Mouse (Mus musculus) embryonic facial prominence, embryonic 15.5 days (tissue): ENCODE measurements around the gene Plekhg1. TPM values are rescaled to one million over a fixed set of nuclear protein-coding genes. Genes with fewer than 3 reads are reported as not detected.
A peak's percentile ranks its signal among the peaks of the same experiment; 100 is the strongest.

Experiments
- ATAC-seq: fragments of 200-750 bp; cut with Nextera tagmentation; 2 replicates; pipeline ENCODE4 v1.8.0; 2017; ENCODE audit warnings: low read depth, moderate TSS enrichment; ENCODE audit not compliant: insufficient number of reproducible peaks, low FRiP score, low TSS enrichment
- H3K27ac ChIP-seq: fragments of 300-500 bp; sonication (generic); replicated peaks from 2 replicates; pipeline ENCODE4 v1.5.1; 2015; ENCODE audit warnings: mild to moderate bottlenecking, inconsistent platforms
- H3K27me3 ChIP-seq: fragments of 300-500 bp; sonication (generic); 2 replicates; pipeline ENCODE4 v1.6.1; 2015; ENCODE audit warnings: inconsistent platforms
- H3K36me3 ChIP-seq: fragments of 300-500 bp; sonication (generic); 2 replicates; pipeline ENCODE4 v1.6.1; 2015; ENCODE audit warnings: mild to moderate bottlenecking, inconsistent platforms
- H3K4me1 ChIP-seq: fragments of 300-500 bp; sonication (generic); 2 replicates; pipeline ENCODE4 v1.6.1; 2015; ENCODE audit warnings: inconsistent platforms
- H3K4me2 ChIP-seq: fragments of 300-500 bp; sonication (generic); replicated peaks from 2 replicates; pipeline ENCODE4 v1.6.1; 2015; ENCODE audit warnings: mild to moderate bottlenecking, inconsistent platforms
- H3K4me3 ChIP-seq: fragments of 300-500 bp; sonication (generic); replicated peaks from 2 replicates; pipeline ENCODE4 v1.5.1; 2015; ENCODE audit warnings: mild to moderate bottlenecking, inconsistent platforms
- H3K9ac ChIP-seq: fragments of 300-500 bp; sonication (generic); 2 replicates; pipeline ENCODE4 v1.6.1; 2015; ENCODE audit warnings: inconsistent platforms
- H3K9me3 ChIP-seq: fragments of 300-500 bp; sonication (generic); replicated peaks from 2 replicates; pipeline ENCODE4 v1.6.1; 2016; ENCODE audit warnings: inconsistent platforms
- WGBS: fragments of 180-500 bp; shearing (Covaris S2); methylation state at CpG from one replicate; pipeline ENCODE4 v1.1.7; 2015; 5-methylcytosine and 5-hydroxymethylcytosine counted together
- polyA plus RNA-seq: library from polyadenylated mRNA; unstranded; fragments of >200 nt; fragmentation: Nextera tagmentation; extraction: Ambion mirVana; gene quantifications from 2 replicates; pipeline ENCODE4 v1.2.1, GENCODE M21; 2015

Plekhg1 gene
- polyA plus RNA-seq, 1 experiment from 2014 or later: 15.3 TPM

- no peak overlapping the region for H3K9ac ChIP-seq
- ATAC-seq: no peak
- peaks cover 18% of the 10 kb centered on the region for H3K36me3 ChIP-seq
- no peaks in the 10 kb centered on the region for H3K9me3 ChIP-seq
- H3K27me3 ChIP-seq: no peaks in the 10 kb centered on the region
- 85% methylated on average over 11 of the region's 11 CpGs for WGBS
- H3K27ac ChIP-seq: 0 out of 2 replicates have a peak overlapping the region, but pooled peaks have one; percentile 55
- no peak overlapping the region for H3K4me3 ChIP-seq
- no peak overlapping the region for H3K4me2 ChIP-seq
- H3K4me1 ChIP-seq: 0 out of 2 replicates have a peak, but pooled peaks cover 4% of the 10 kb centered on the region
Measured at GRCm38 (mm10) chr10:3939895-3940595, 199.9 kb downstream of the Plekhg1 start.

GRCm38 (mm10) chr10:3940596-3940975, 200.4 kb downstream of the Plekhg1 start:
- WGBS: 87% methylated on average over 6 of the region's 6 CpGs
- Histone ChIP-seq H3K9ac (no peak overlapping the region), H3K9me3 (no peaks in the 10 kb centered on the region), H3K27ac (0 out of 2 replicates have a peak overlapping the region, but pooled peaks have one; percentile 55), H3K4me3 (no peak overlapping the region), H3K4me2 (no peak overlapping the region), H3K27me3 (no peaks in the 10 kb centered on the region), H3K36me3 (peaks cover 18% of the 10 kb centered on the region), H3K4me1 (0 out of 2 replicates have a peak, but pooled peaks cover 4% of the 10 kb centered on the region)
- no peak for ATAC-seq

GRCm38 (mm10) chr10:3941054-3941757, 201.0 kb downstream of the Plekhg1 start:
- Histone ChIP-seq H3K27ac (peak overlapping the region; percentile 55), H3K9me3 (no peaks in the 10 kb centered on the region), H3K4me3 (no peak overlapping the region), H3K9ac (no peak overlapping the region), H3K36me3 (peaks cover 18% of the 10 kb centered on the region), H3K4me2 (no peak overlapping the region), H3K4me1 (0 out of 2 replicates have a peak, but pooled peaks cover 4% of the 10 kb centered on the region), H3K27me3 (no peaks in the 10 kb centered on the region)
- WGBS: 31% methylated on average over 11 of the region's 11 CpGs
- ATAC-seq: peak; percentile 69

GRCm38 (mm10) chr10:3942289-3942688, 202.1 kb downstream of the Plekhg1 start:
- Histone ChIP-seq H3K9ac (no peak overlapping the region), H3K27me3 (no peaks in the 10 kb centered on the region), H3K4me1 (0 out of 2 replicates have a peak, but pooled peaks cover 4% of the 10 kb centered on the region), H3K4me2 (no peak overlapping the region), H3K36me3 (peaks cover 18% of the 10 kb centered on the region), H3K9me3 (no peaks in the 10 kb centered on the region), H3K4me3 (no peak overlapping the region), H3K27ac (peak overlapping the region; percentile 55; the same call in 1 of the 2 replicates)
- WGBS: 39% methylated on average over 6 of the region's 6 CpGs
- ATAC-seq: peak; percentile 53; the same call in 1 of the 2 replicates

GRCm38 (mm10) chr10:3943492-3944395, 203.6 kb downstream of the Plekhg1 start:
- no peak overlapping the region for H3K4me2 ChIP-seq
- H3K9me3 ChIP-seq: no peaks in the 10 kb centered on the region
- WGBS: 28% methylated on average over 10 of the region's 10 CpGs
- H3K4me1 ChIP-seq: 0 out of 2 replicates have a peak, but pooled peaks cover 4% of the 10 kb centered on the region
- H3K36me3 ChIP-seq: peaks cover 19% of the 10 kb centered on the region
- no peaks in the 10 kb centered on the region for H3K27me3 ChIP-seq
- no peak for ATAC-seq
- H3K9ac ChIP-seq: no peak overlapping the region
- H3K4me3 ChIP-seq: no peak overlapping the region
- no peak overlapping the region for H3K27ac ChIP-seq

GRCm38 (mm10) chr10:3946871-3947270, 206.7 kb downstream of the Plekhg1 start:
- 91% methylated on average over 17 of the region's 17 CpGs for WGBS
- no peak overlapping the region for H3K9ac ChIP-seq
- no peaks in the 10 kb centered on the region for H3K9me3 ChIP-seq
- H3K4me3 ChIP-seq: no peak overlapping the region
- 0 out of 2 replicates have a peak, but pooled peaks cover 3% of the 10 kb centered on the region for H3K4me1 ChIP-seq
- no peaks in the 10 kb centered on the region for H3K27me3 ChIP-seq
- no peak for ATAC-seq
- H3K36me3 ChIP-seq: peaks cover 20% of the 10 kb centered on the region
- H3K27ac ChIP-seq: no peak overlapping the region
- H3K4me2 ChIP-seq: no peak overlapping the region

- H3K9me3 ChIP-seq: no peaks in the 10 kb centered on the region
- H3K9ac ChIP-seq: no peak overlapping the region
- 93% methylated on average over 7 of the region's 7 CpGs for WGBS
- H3K4me1 ChIP-seq: no peaks in the 10 kb centered on the region
- H3K27ac ChIP-seq: no peak overlapping the region
- H3K4me2 ChIP-seq: no peak overlapping the region
- no peaks in the 10 kb centered on the region for H3K27me3 ChIP-seq
- no peak overlapping the region for H3K4me3 ChIP-seq
- ATAC-seq: no peak
- H3K36me3 ChIP-seq: peaks cover 20% of the 10 kb centered on the region
Measured at GRCm38 (mm10) chr10:3947346-3947745, 207.2 kb downstream of the Plekhg1 start.

GRCm38 (mm10) chr10:3949306-3949705, 209.1 kb downstream of the Plekhg1 start:
- H3K4me2 ChIP-seq: no peak overlapping the region
- 88% methylated on average over 6 of the region's 6 CpGs for WGBS
- no peak overlapping the region for H3K9ac ChIP-seq
- H3K36me3 ChIP-seq: peaks cover 24% of the 10 kb centered on the region
- no peaks in the 10 kb centered on the region for H3K9me3 ChIP-seq
- no peak overlapping the region for H3K27ac ChIP-seq
- no peaks in the 10 kb centered on the region for H3K4me1 ChIP-seq
- ATAC-seq: no peak
- no peaks in the 10 kb centered on the region for H3K27me3 ChIP-seq
- H3K4me3 ChIP-seq: no peak overlapping the region

GRCm38 (mm10) chr10:3956471-3956870, 216.3 kb downstream of the Plekhg1 start:
- Histone ChIP-seq H3K4me3 (no peak overlapping the region), H3K4me1 (no peaks in the 10 kb centered on the region), H3K9ac (no peak overlapping the region), H3K27me3 (no peaks in the 10 kb centered on the region), H3K9me3 (no peaks in the 10 kb centered on the region), H3K4me2 (no peak overlapping the region), H3K36me3 (peaks cover 42% of the 10 kb centered on the region), H3K27ac (no peak overlapping the region)
- 90% methylated on average over 22 of the region's 22 CpGs for WGBS
- ATAC-seq: no peak

- H3K4me3 ChIP-seq: no peak overlapping the region
- no peaks in the 10 kb centered on the region for H3K9me3 ChIP-seq
- 79% methylated on average over 5 of the region's 5 CpGs for WGBS
- peaks cover 45% of the 10 kb centered on the region for H3K36me3 ChIP-seq
- no peak overlapping the region for H3K9ac ChIP-seq
- ATAC-seq: no peak
- no peaks in the 10 kb centered on the region for H3K27me3 ChIP-seq
- no peak overlapping the region for H3K27ac ChIP-seq
- H3K4me1 ChIP-seq: no peaks in the 10 kb centered on the region
- H3K4me2 ChIP-seq: no peak overlapping the region
Measured at GRCm38 (mm10) chr10:3958591-3958990, 218.4 kb downstream of the Plekhg1 start.

GRCm38 (mm10) chr10:3969026-3969425, 228.9 kb downstream of the Plekhg1 start:
- Histone ChIP-seq H3K27me3 (no peaks in the 10 kb centered on the region), H3K36me3 (peaks cover 12% of the 10 kb centered on the region; the same call in 1 of the 2 replicates), H3K9ac (no peak overlapping the region), H3K27ac (no peak overlapping the region), H3K4me2 (no peak overlapping the region), H3K4me3 (no peak overlapping the region), H3K4me1 (peaks cover 5% of the 10 kb centered on the region; the same call in 1 of the 2 replicates), H3K9me3 (no peaks in the 10 kb centered on the region)
- ATAC-seq: no peak
- WGBS: 54% methylated on average over 3 of the region's 3 CpGs
